8 mouse cellular contexts compared by ENCODE assay signal in the genomic region with DNA sequence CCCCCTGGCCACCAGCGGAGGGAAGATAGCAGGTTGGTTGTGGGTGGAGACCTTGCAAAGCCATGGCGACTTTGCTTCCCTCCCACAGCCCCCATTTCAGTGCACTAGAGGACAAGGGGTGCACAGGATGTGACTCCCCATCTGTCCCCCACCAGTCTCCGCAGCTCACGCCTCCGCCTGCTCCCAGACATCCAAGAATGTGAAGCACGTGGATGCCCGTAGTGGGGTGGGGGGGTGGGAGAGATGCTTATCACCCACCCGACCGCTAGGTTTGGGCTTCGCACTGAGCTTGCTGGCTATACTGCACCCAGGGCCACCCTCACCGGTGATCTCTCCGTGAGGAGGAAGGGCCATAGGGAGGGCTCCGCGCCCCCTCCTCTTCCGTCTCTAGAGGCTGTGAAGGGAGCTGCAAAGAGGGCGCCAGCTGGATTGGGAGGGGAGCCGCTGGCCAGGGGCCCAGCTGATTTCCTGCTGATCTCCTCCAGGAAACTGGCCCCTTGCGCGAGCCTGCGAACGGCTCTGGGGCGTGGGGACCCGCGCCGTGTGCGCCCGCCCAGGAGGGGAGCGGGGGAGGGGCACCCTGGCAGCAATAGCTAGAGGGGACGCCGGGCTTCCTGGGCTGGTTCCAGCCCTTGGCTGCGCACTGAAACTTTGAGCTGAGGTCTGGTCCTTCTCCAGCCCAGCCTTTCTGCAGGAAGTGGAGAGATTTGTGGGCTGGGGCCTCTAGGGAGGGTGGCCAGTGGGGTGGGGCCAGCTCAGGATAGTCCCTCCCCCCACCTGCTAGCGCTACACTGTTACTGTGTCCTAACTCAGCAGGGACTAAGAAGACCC. TPM values are rescaled to one million over a fixed set of nuclear protein-coding genes. Genes with fewer than 3 reads are reported as not detected.
DNase-seq lines count a peak whose midpoint lies in the region; ATAC-seq and TF ChIP-seq lines count a peak whose summit lies in the region.

No protein-coding gene starts in this region.

- peaks cover 2% of the 10 kb centered on the region for H3K36me3 ChIP-seq in heart, adult 2 months (ENCODE audit: control insufficient read depth, insufficient read depth, low read length)
- peaks cover 27% of the 10 kb centered on the region for H3K36me3 ChIP-seq in lung, embryonic 14.5 days (ENCODE audit: insufficient read depth)

- ATAC-seq in lung, embryonic 14.5 days (ENCODE audit: insufficient read depth): peak; percentile 85
- peak; percentile 47 for ATAC-seq in neutrophil, adult 5-6 weeks (ENCODE audit: extremely low read depth, insufficient number of reproducible peaks, low FRiP score, poor library complexity, severe bottlenecking)

- TF ChIP-seq EP300 in heart, adult 2 months (IDR thresholded peaks at IDR 0.05; ENCODE audit: insufficient read depth, low read depth, low read length): peak; percentile 16; the same call in 1 of the 2 replicates

- no peaks in the 10 kb centered on the region for H3K79me2 ChIP-seq in heart, adult 2 months (replicated peaks; ENCODE audit: control insufficient read depth, insufficient read depth, low read length)

- peak; percentile 50 for TF ChIP-seq CTCF in heart, adult 2 months (IDR thresholded peaks at IDR 0.05)
- TF ChIP-seq CTCF in lung, embryonic 14.5 days (IDR thresholded peaks at IDR 0.05; ENCODE audit: low read depth): peak; percentile 42

- H3K4me1 ChIP-seq in heart, adult 2 months (ENCODE audit: control insufficient read depth, insufficient read depth, low read length): peaks cover 37% of the 10 kb centered on the region
- peaks cover 56% of the 10 kb centered on the region for H3K4me1 ChIP-seq in lung, embryonic 14.5 days (ENCODE audit: insufficient read depth)

- peak overlapping the region; percentile 38 for H3K4me3 ChIP-seq in heart, adult 2 months
- H3K4me3 ChIP-seq in lung, embryonic 14.5 days (ENCODE audit: low read depth, low read length): peak overlapping the region; percentile 71

- intact Hi-C loops in heart, adult 2 months (cut with DNase I): loop anchor here (1.0 kb wide), 2 partner anchors 20 to 25 kb away; no protein-coding TSS in a partner anchor

- H3K9ac ChIP-seq in heart, adult 2 months (ENCODE audit: low read depth, low read length): peak overlapping the region; percentile 17
- peak overlapping the region; percentile 40 for H3K9ac ChIP-seq in lung, embryonic 14.5 days

- peak; percentile 80 for DNase-seq in urinary bladder, postnatal 14 days (ENCODE audit: low spot score)
- DNase-seq in urinary bladder, adult 2 months (ENCODE audit: low spot score): no peak
- peak; percentile 68 for DNase-seq in embryo, embryonic 10 days (ENCODE audit: low spot score)
- DNase-seq in heart, adult 2 months: peak; percentile 91 to 93
- DNase-seq in kidney, adult 11 months: peak; percentile 90
- DNase-seq in lung, embryonic 14.5 days: peak; percentile 98
- DNase-seq in layer of hippocampus, adult 9-11 months: no peak

- no peaks in the 10 kb centered on the region for H3K9me3 ChIP-seq in lung, embryonic 14.5 days (ENCODE audit: low read depth, low read length)

- 1% methylated on average over 32 of the region's 32 CpGs for WGBS in heart, adult 2 months
- WGBS in lung, embryonic 14.5 days: under 1% methylated on average over 32 of the region's 32 CpGs

- no peaks in the 10 kb centered on the region for H3K27me3 ChIP-seq in heart, adult 2 months (ENCODE audit: control insufficient read depth, insufficient read depth, low read length)
- H3K27me3 ChIP-seq in lung, embryonic 14.5 days (ENCODE audit: insufficient read depth, low read length): no peaks in the 10 kb centered on the region

- H3K27ac ChIP-seq in heart, adult 2 months: peak overlapping the region; percentile 82
- peak overlapping the region; percentile 87 for H3K27ac ChIP-seq in lung, embryonic 14.5 days (ENCODE audit: low read depth)

- H3K4me2 ChIP-seq in lung, embryonic 14.5 days: peak overlapping the region; percentile 100

- TF ChIP-seq POLR2A in heart, adult 2 months (IDR thresholded peaks at IDR 0.05; ENCODE audit: insufficient read depth, low read depth, low read length): 0 out of 2 replicates have a peak, but pooled peaks have one; percentile 30

RNA-seq across cellular contexts. Expression of a gene that starts 19.4 kb away (rescaled TPM):
- polyA plus RNA-seq in urinary bladder, adult 2 months (2012; rRNA removed): 0.55 and 0.87 TPM in 2 replicates
- total RNA-seq in heart, adult 2 months (2021): under 1 TPM; 0.27 to 0.31 TPM
- polyA plus RNA-seq in heart, adult 2 months (2012; rRNA removed): 0.94 and 1.6 TPM in 2 replicates
- 0.31 TPM in 1 of 2 replicates, not detected in the other for polyA plus RNA-seq in lung, embryonic 14.5 days (2014; fragmentation: Nextera tagmentation; extraction: Ambion mirVana)
- total RNA-seq in neutrophil, adult 5-6 weeks (2017): not detected in 2 replicates

RNA-seq across cellular contexts. Expression of a gene that starts 35.8 kb away (rescaled TPM):
- polyA plus RNA-seq in urinary bladder, adult 2 months (2012; rRNA removed): 8.5 and 13.7 TPM in 2 replicates
- 10 to 100 TPM; 10.1 to 12.8 TPM for total RNA-seq in heart, adult 2 months (2021)
- polyA plus RNA-seq in heart, adult 2 months (2012; rRNA removed): 7.1 and 10.9 TPM in 2 replicates
- polyA plus RNA-seq in lung, embryonic 14.5 days (2014; fragmentation: Nextera tagmentation; extraction: Ambion mirVana): 43.2 and 45.3 TPM in 2 replicates
- total RNA-seq in neutrophil, adult 5-6 weeks (2017): 131 and 135 TPM in 2 replicates

RNA-seq across cellular contexts. Expression of a gene that starts 55.8 kb away (rescaled TPM):
- 2.7 and 3.8 TPM in 2 replicates for polyA plus RNA-seq in urinary bladder, adult 2 months (2012; rRNA removed)
- total RNA-seq in heart, adult 2 months (2021): under 1 TPM; 0.13 to 0.32 TPM
- 0.14 and 0.26 TPM in 2 replicates for polyA plus RNA-seq in heart, adult 2 months (2012; rRNA removed)
- polyA plus RNA-seq in lung, embryonic 14.5 days (2014; fragmentation: Nextera tagmentation; extraction: Ambion mirVana): 47.0 and 48.1 TPM in 2 replicates
- 2.0 and 2.2 TPM in 2 replicates for total RNA-seq in neutrophil, adult 5-6 weeks (2017)

Comparison
In these comparisons a context has a peak if more than half of its experiments do, and no peak if none do; other contexts are left out.
1. DNase-seq: peak in urinary bladder, postnatal 14 days (single experiment), embryo, embryonic 10 days (single experiment), heart, adult 2 months (2 of 2), kidney, adult 11 months (single experiment) and lung, embryonic 14.5 days (single experiment); none in urinary bladder, adult 2 months (single experiment) and layer of hippocampus, adult 9-11 months (single experiment).
2. RNA of a gene that starts 55.8 kb away (polyA plus RNA-seq): 47.0 to 48.1 TPM in lung, embryonic 14.5 days; 2.7 to 3.8 TPM in urinary bladder, adult 2 months and 0.14 to 0.26 TPM in heart, adult 2 months; every median in the first group is over 10 times any median in the second.